Mouse (Mus musculus): Measurements from ENCODE around the gene Tmem208.

DNA sequence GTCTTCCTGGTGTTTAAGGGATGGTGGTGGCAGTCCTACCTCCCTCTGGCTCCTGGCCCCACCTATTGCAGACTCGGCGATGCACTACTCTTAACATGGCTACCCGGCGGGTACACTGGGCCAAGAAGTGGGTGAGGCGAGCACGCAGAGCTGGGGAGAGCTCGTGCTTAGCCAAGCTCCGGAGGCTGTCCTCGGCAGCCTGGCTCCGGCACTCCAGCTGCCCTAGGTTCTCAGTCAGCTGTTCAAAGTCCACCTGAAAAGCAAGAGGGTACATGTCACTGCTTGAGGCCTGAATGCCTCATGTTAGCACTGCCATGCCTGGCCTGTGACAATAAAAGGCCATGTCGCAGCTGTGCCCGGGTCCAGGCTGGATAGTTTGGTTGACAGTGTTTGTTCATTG lies 4.2 kb downstream of the Tmem208 start:
- TF ChIP-seq CTCF (IDR thresholded peaks at IDR 0.05; ENCODE audit: control insufficient read depth, insufficient read depth, insufficient read length) (no peak), CEBPB (IDR thresholded peaks at IDR 0.05; ENCODE audit: low read depth) (no peak), MYOG (IDR thresholded peaks at IDR 0.05; ENCODE audit: control insufficient read depth, extremely low read depth, insufficient read length) (no peak), FOSL1 (IDR thresholded peaks at IDR 0.05; ENCODE audit: insufficient read depth, low read length, poor library complexity, severe bottlenecking) (no peak)

Measured in C2C12 (cell line).